Comparison of ENCODE assay signal across 8 mouse cellular contexts in the genomic region with DNA sequence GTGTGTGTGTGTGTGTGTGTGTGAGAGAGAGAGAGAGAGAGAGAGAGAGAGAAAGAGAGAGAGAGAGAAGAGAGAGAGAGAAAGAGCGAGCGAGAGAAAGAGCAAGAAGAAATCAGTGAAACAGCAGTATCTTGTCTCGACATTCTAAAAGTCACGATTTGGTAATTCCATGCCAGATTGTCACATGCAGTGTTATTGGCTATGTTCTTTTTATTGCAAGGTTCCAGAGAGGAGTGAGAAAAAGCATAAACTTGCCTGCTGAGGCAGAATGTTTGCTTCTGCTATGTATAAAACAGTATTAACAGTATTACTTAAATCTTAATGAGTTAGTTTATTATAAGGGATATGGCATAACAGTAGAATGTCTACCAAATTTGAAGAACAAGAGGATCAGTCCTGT. TPM values are rescaled to one million over a fixed set of nuclear protein-coding genes. Genes with fewer than 3 reads are reported as not detected.
A peak's percentile ranks its signal among the peaks of the same experiment; 100 is the strongest.
DNase-seq lines count a peak whose midpoint lies in the region; ATAC-seq and TF ChIP-seq lines count a peak whose summit lies in the region.

No protein-coding gene starts in this region.

- no peak for ATAC-seq in forebrain, postnatal 0 days
- ATAC-seq in liver, embryonic 16.5 days (ENCODE audit: low read depth): no peak

- H3K4me3 ChIP-seq in CH12.LX (replicated peaks in 1 of 3; ENCODE audit: low read depth in 2 of 3, low read length in 2 of 3, poor library complexity in 1 of 3): peak overlapping the region; percentile 26 to 66 (median 31)
- H3K4me3 ChIP-seq in forebrain, postnatal 0 days (ENCODE audit: low read depth, low read length): peak overlapping the region; percentile 47
- peak overlapping the region; percentile 61 for H3K4me3 ChIP-seq in liver, embryonic 16.5 days (ENCODE audit: low read depth, low read length)

- H3K9ac ChIP-seq in CH12.LX (ENCODE audit: insufficient read depth, low read depth): peak overlapping the region; percentile 91
- H3K9ac ChIP-seq in forebrain, postnatal 0 days: peak overlapping the region; percentile 68; the same call in 1 of the 2 replicates
- H3K9ac ChIP-seq in liver, embryonic 16.5 days (ENCODE audit: low read depth, low read length): peak overlapping the region; percentile 64

- no peaks in the 10 kb centered on the region for H3K9me3 ChIP-seq in CH12.LX (replicated peaks; ENCODE audit: low read length)
- no peaks in the 10 kb centered on the region for H3K9me3 ChIP-seq in forebrain, postnatal 0 days (ENCODE audit: low read length)
- H3K9me3 ChIP-seq in liver, embryonic 16.5 days (replicated peaks; ENCODE audit: control insufficient read depth, low read length): no peaks in the 10 kb centered on the region

- no peak for TF ChIP-seq CTCF in CH12.LX (conservative IDR thresholded peaks at IDR 0.05 in 1 of 2, IDR thresholded peaks at IDR 0.05 in 1 of 2; ENCODE audit: low read depth in 2 of 2, low read length in 2 of 2)
- TF ChIP-seq CTCF in forebrain, postnatal 0 days (IDR thresholded peaks at IDR 0.05; ENCODE audit: low read depth): no peak

- no peaks in the 10 kb centered on the region for H3K79me2 ChIP-seq in CH12.LX (replicated peaks; ENCODE audit: control insufficient read depth, extremely low read depth, insufficient read depth, poor library complexity, severe bottlenecking)

- TF ChIP-seq POLR2A in CH12.LX (IDR thresholded peaks at IDR 0.05; ENCODE audit: low read depth, low read length): no peak

- no peaks in the 10 kb centered on the region for H3K36me3 ChIP-seq in CH12.LX (replicated peaks in 1 of 2; ENCODE audit: control insufficient read depth in 1 of 2, insufficient read depth in 1 of 2, low read length in 1 of 2)
- H3K36me3 ChIP-seq in forebrain, postnatal 0 days (ENCODE audit: insufficient read depth): no peaks in the 10 kb centered on the region
- H3K36me3 ChIP-seq in liver, embryonic 16.5 days (ENCODE audit: control insufficient read depth, insufficient read depth): no peaks in the 10 kb centered on the region

- dilution Hi-C loops in CH12.LX (cut with MboI; ENCODE audit: extremely low pct_ligation_motif_present, extremely low pct_unique_long_range_greater_than_20kb, low sequenced_read_pairs): no loop called here

- intact Hi-C loops in heart, postnatal 36 days (cut with DNase I): loop anchor here (1.0 to 10.0 kb wide), 4 partner anchors 12 to 1901 kb away; partner anchors contain the start of genes Hist1h1b, Hist1h2an, Hist1h2bp and Hist1h3i

- in situ Hi-C loops in CH12.LX (cut with MboI; ENCODE audit: low pct_ligation_motif_present, low pct_unique_long_range_greater_than_20kb, low sequenced_read_pairs): loop anchor here (10.0 kb wide), 1 partner anchor 51 kb away; no protein-coding TSS in a partner anchor

- H3K4me1 ChIP-seq in CH12.LX (ENCODE audit: control insufficient read depth in 1 of 2, insufficient read depth in 2 of 2): peaks cover 11 to 40% of the 10 kb centered on the region in 2 experiments; a peak in 3 of 4 replicates
- peaks cover 16% of the 10 kb centered on the region for H3K4me1 ChIP-seq in forebrain, postnatal 0 days (ENCODE audit: insufficient read depth)
- H3K4me1 ChIP-seq in liver, embryonic 16.5 days (ENCODE audit: control insufficient read depth, low read depth, low read length): peaks cover 32% of the 10 kb centered on the region

- peak overlapping the region; percentile 97 for H3K4me2 ChIP-seq in CH12.LX (ENCODE audit: insufficient read depth, low read depth, poor library complexity, severe bottlenecking)
- H3K4me2 ChIP-seq in forebrain, postnatal 0 days (ENCODE audit: low read depth): peak overlapping the region; percentile 73
- H3K4me2 ChIP-seq in liver, embryonic 16.5 days (ENCODE audit: low read depth, low read length): peak overlapping the region; percentile 54

- no peak for TF ChIP-seq EP300 in CH12.LX (IDR thresholded peaks at IDR 0.05; ENCODE audit: low read length)

- WGBS in forebrain, postnatal 0 days: 15% methylated on average over 4 of the region's 4 CpGs
- 32% methylated on average over 4 of the region's 4 CpGs for WGBS in liver, embryonic 16.5 days (ENCODE audit: insufficient replicate concordance)

- no peak for TF ChIP-seq RAD21 in CH12.LX (IDR thresholded peaks at IDR 0.05; ENCODE audit: low read depth, low read length)

- H3K27me3 ChIP-seq in CH12.LX (replicated peaks): no peaks in the 10 kb centered on the region
- no peaks in the 10 kb centered on the region for H3K27me3 ChIP-seq in forebrain, postnatal 0 days (ENCODE audit: insufficient read depth, low read length)
- no peaks in the 10 kb centered on the region for H3K27me3 ChIP-seq in liver, embryonic 16.5 days (ENCODE audit: control insufficient read depth, insufficient read depth, low read depth, low read length)

- peak overlapping the region; percentile 99 for H3K27ac ChIP-seq in CH12.LX (ENCODE audit: insufficient read depth, low read depth)
- peak overlapping the region; percentile 92; the same call in 1 of the 2 replicates for H3K27ac ChIP-seq in forebrain, postnatal 0 days (ENCODE audit: low read depth, low read length)
- H3K27ac ChIP-seq in liver, embryonic 16.5 days (ENCODE audit: low read length): peak overlapping the region; percentile 99

- DNase-seq in heart, adult 11 months: peak; percentile 1
- no peak for DNase-seq in heart, postnatal 36 days
- DNase-seq in CH12.LX (ENCODE audit: extremely low read depth): peak; percentile 31
- DNase-seq in forebrain, postnatal 0 days: peak; percentile 31
- no peak for DNase-seq in frontal cortex, postnatal 10 days (ENCODE audit: low spot score in 2 of 2)
- no peak for DNase-seq in testis, postnatal 14 days (ENCODE audit: low spot score)
- DNase-seq in cerebellum, adult 8-10 months: no peak

TF ChIP-seq in CH12.LX, 34 proteins besides CTCF, POLR2A, EP300 and RAD21:
- TF ChIP-seq SIN3A (IDR thresholded peaks at IDR 0.05; ENCODE audit: low read length): 0 out of 2 replicates have a peak, but pooled peaks have one; percentile 22
- no peak for TF ChIP-seq JUND (conservative IDR thresholded peaks at IDR 0.05; ENCODE audit: low read depth, low read length)
- peak; percentile 45 for TF ChIP-seq BHLHE40 (IDR thresholded peaks at IDR 0.05; ENCODE audit: low read depth, low read length)
TF ChIP-seq in CH12.LX: peak in this region for 2.

RNA-seq across cellular contexts. Expression of gene Hist1h2bc, which starts 2.0 kb away (rescaled TPM):
- 10 to 100 TPM; 64.4 to 75.8 TPM for total RNA-seq in heart, postnatal 36 days (2021)
- 436 and 456 TPM in 2 replicates for total RNA-seq in CH12.LX (2012; rRNA removed)
- 16.1 and 17.4 TPM in 2 replicates for total RNA-seq in CH12.LX (2014; rRNA removed)
- 1.1 and 2.2 TPM in 2 replicates for polyA plus RNA-seq in CH12.LX (2012; ENCODE audit: insufficient read length, low read depth)
- 93.7 and 124 TPM in 2 replicates for total RNA-seq in forebrain, postnatal 0 days (2014; rRNA removed)
- polyA plus RNA-seq in forebrain, postnatal 0 days (2015; fragmentation: Nextera tagmentation; extraction: Ambion mirVana): 29.2 and 35.3 TPM in 2 replicates
- 202 and 220 TPM in 2 replicates for polyA plus RNA-seq in liver, embryonic 16.5 days (2015; fragmentation: Nextera tagmentation; extraction: Ambion mirVana)

RNA-seq across cellular contexts. Expression of gene Hist1h2ac, which starts 2.2 kb away (rescaled TPM):
- total RNA-seq in heart, postnatal 36 days (2021): 1 to 10 TPM; 1.6 to 1.8 TPM
- total RNA-seq in CH12.LX (2012; rRNA removed) (114 and 122 TPM in 2 replicates), CH12.LX (2014; rRNA removed) (0.96 and 0.97 TPM in 2 replicates)
- 0.14 TPM in 1 of 2 replicates, not detected in the other for polyA plus RNA-seq in CH12.LX (2012; ENCODE audit: insufficient read length, low read depth)
- total RNA-seq in forebrain, postnatal 0 days (2014; rRNA removed): 40.9 and 44.8 TPM in 2 replicates
- 0.41 and 0.49 TPM in 2 replicates for polyA plus RNA-seq in forebrain, postnatal 0 days (2015; fragmentation: Nextera tagmentation; extraction: Ambion mirVana)
- 1.2 and 1.5 TPM in 2 replicates for polyA plus RNA-seq in liver, embryonic 16.5 days (2015; fragmentation: Nextera tagmentation; extraction: Ambion mirVana)

RNA-seq across cellular contexts. Expression of gene Hist1h1t, which starts 9.6 kb away (rescaled TPM):
- not detected for total RNA-seq in heart, postnatal 36 days (2021)
- total RNA-seq in CH12.LX (2012; rRNA removed): 0.38 and 0.76 TPM in 2 replicates
- not detected in 2 replicates for total RNA-seq in CH12.LX (2014; rRNA removed)
- not detected in 2 replicates for polyA plus RNA-seq in CH12.LX (2012; ENCODE audit: insufficient read length, low read depth)
- total RNA-seq in forebrain, postnatal 0 days (2014; rRNA removed): 1.3 TPM in 1 of 2 replicates, not detected in the other
- polyA plus RNA-seq in forebrain, postnatal 0 days (2015; fragmentation: Nextera tagmentation; extraction: Ambion mirVana): not detected in 2 replicates
- 0.13 TPM in 1 of 2 replicates, not detected in the other for polyA plus RNA-seq in liver, embryonic 16.5 days (2015; fragmentation: Nextera tagmentation; extraction: Ambion mirVana)

RNA-seq across cellular contexts. Expression of gene Hist1h4c, which starts 12.3 kb away (rescaled TPM):
- 10 to 100 TPM; 51.7 to 59.6 TPM for total RNA-seq in heart, postnatal 36 days (2021)
- 1,176 and 1,374 TPM in 2 replicates for total RNA-seq in CH12.LX (2012; rRNA removed)
- 3.9 and 6.9 TPM in 2 replicates for total RNA-seq in CH12.LX (2014; rRNA removed)
- polyA plus RNA-seq in CH12.LX (2012; ENCODE audit: insufficient read length, low read depth): 0.76 and 1.2 TPM in 2 replicates
- total RNA-seq in forebrain, postnatal 0 days (2014; rRNA removed): 917 and 942 TPM in 2 replicates
- 2.3 and 5.0 TPM in 2 replicates for polyA plus RNA-seq in forebrain, postnatal 0 days (2015; fragmentation: Nextera tagmentation; extraction: Ambion mirVana)
- 6.3 and 8.9 TPM in 2 replicates for polyA plus RNA-seq in liver, embryonic 16.5 days (2015; fragmentation: Nextera tagmentation; extraction: Ambion mirVana)

RNA-seq across cellular contexts. Expression of gene Hfe, which starts 24.7 kb away (rescaled TPM):
- 10 to 100 TPM; 48.4 to 66.6 TPM for total RNA-seq in heart, postnatal 36 days (2021)
- total RNA-seq in CH12.LX (2012; rRNA removed) (0.08 and 0.50 TPM in 2 replicates), CH12.LX (2014; rRNA removed) (0.16 and 0.39 TPM in 2 replicates)
- 0.67 and 1.0 TPM in 2 replicates for polyA plus RNA-seq in CH12.LX (2012; ENCODE audit: insufficient read length, low read depth)
- total RNA-seq in forebrain, postnatal 0 days (2014; rRNA removed): 2.5 and 3.6 TPM in 2 replicates
- 4.4 and 6.0 TPM in 2 replicates for polyA plus RNA-seq in forebrain, postnatal 0 days (2015; fragmentation: Nextera tagmentation; extraction: Ambion mirVana)
- polyA plus RNA-seq in liver, embryonic 16.5 days (2015; fragmentation: Nextera tagmentation; extraction: Ambion mirVana): 16.0 and 16.3 TPM in 2 replicates

Comparison
In these comparisons a context has a peak if more than half of its experiments do, and no peak if none do; other contexts are left out.
1. DNase-seq: peak in heart, adult 11 months (single experiment), CH12.LX (single experiment) and forebrain, postnatal 0 days (single experiment); none in heart, postnatal 36 days (0 of 2), frontal cortex, postnatal 10 days (0 of 2), testis, postnatal 14 days (single experiment) and cerebellum, adult 8-10 months (single experiment).
2. Peak in every context shown above with its lines, with median percentiles within 50 percentile points of each other: H3K27ac ChIP-seq, H3K4me2 ChIP-seq, H3K4me3 ChIP-seq and H3K9ac ChIP-seq.